Mouse (Mus musculus) limb, embryonic 11.5 days (tissue): Measurements from ENCODE around the gene Pdia6. TPM values are rescaled to one million over a fixed set of nuclear protein-coding genes. Genes with fewer than 3 reads are reported as not detected.

Source experiments
- ATAC-seq: fragments of 200-750 bp; cut with Nextera tagmentation; 2 replicates; pipeline ENCODE4 v1.8.0; 2017; ENCODE audit warnings: low read depth; ENCODE audit not compliant: insufficient number of reproducible peaks, low FRiP score, low TSS enrichment
- DNase-seq: peaks from one replicate; pipeline ENCODE4 v3.0.0-alpha.2; 2015; ENCODE audit warnings: low spot score
- H3K27ac ChIP-seq: fragments of 300-500 bp; sonication (generic); replicated peaks from 2 replicates; pipeline ENCODE4 v1.5.1; 2014; ENCODE audit warnings: low read depth, mild to moderate bottlenecking, low read length
- H3K27me3 ChIP-seq: fragments of 300-500 bp; sonication (generic); 2 replicates; pipeline ENCODE4 v1.6.1; 2014; ENCODE audit warnings: mild to moderate bottlenecking, low read length, mixed read lengths; ENCODE audit not compliant: control insufficient read depth, insufficient read depth
- H3K36me3 ChIP-seq: fragments of 300-500 bp; sonication (generic); 2 replicates; pipeline ENCODE4 v1.6.1; 2014; ENCODE audit warnings: mild to moderate bottlenecking, low read length, moderate library complexity, mixed read lengths; ENCODE audit not compliant: control insufficient read depth, insufficient read depth
- H3K4me1 ChIP-seq: fragments of 300-500 bp; sonication (generic); 2 replicates; pipeline ENCODE4 v1.6.1; 2014; ENCODE audit warnings: low read length, mixed read lengths; ENCODE audit not compliant: control insufficient read depth, insufficient read depth
- H3K4me2 ChIP-seq: fragments of 300-500 bp; sonication (generic); 2 replicates; pipeline ENCODE4 v1.6.1; 2014; ENCODE audit warnings: low read depth, mild to moderate bottlenecking, moderate library complexity; ENCODE audit not compliant: severe bottlenecking
- H3K4me3 ChIP-seq: fragments of 300-500 bp; sonication (generic); 2 replicates; pipeline ENCODE4 v1.5.1; 2014; ENCODE audit warnings: low read depth, low read length
- H3K9ac ChIP-seq: fragments of 300-500 bp; sonication (generic); 2 replicates; pipeline ENCODE4 v1.6.1; 2014; ENCODE audit warnings: mild to moderate bottlenecking, low read length
- H3K9me3 ChIP-seq: fragments of 300-500 bp; sonication (generic); 2 replicates; pipeline ENCODE4 v1.6.1; 2016; ENCODE audit warnings: low read length; ENCODE audit not compliant: control insufficient read depth
- WGBS: fragments of 180-500 bp; shearing (Covaris S2); extraction: QIAGEN DNeasy Blood & Tissue Kit; methylation state at CpG from one replicate; pipeline ENCODE4 v1.1.7; 2014; 5-methylcytosine and 5-hydroxymethylcytosine counted together
- polyA plus RNA-seq: library from polyadenylated mRNA; unstranded; fragments of >200 nt; fragmentation: Nextera tagmentation; extraction: Ambion mirVana; gene quantifications from 2 replicates; pipeline ENCODE4 v1.2.1, GENCODE M21; 2014

Pdia6 gene
- 604 and 618 TPM in 2 replicates for polyA plus RNA-seq

DNA sequence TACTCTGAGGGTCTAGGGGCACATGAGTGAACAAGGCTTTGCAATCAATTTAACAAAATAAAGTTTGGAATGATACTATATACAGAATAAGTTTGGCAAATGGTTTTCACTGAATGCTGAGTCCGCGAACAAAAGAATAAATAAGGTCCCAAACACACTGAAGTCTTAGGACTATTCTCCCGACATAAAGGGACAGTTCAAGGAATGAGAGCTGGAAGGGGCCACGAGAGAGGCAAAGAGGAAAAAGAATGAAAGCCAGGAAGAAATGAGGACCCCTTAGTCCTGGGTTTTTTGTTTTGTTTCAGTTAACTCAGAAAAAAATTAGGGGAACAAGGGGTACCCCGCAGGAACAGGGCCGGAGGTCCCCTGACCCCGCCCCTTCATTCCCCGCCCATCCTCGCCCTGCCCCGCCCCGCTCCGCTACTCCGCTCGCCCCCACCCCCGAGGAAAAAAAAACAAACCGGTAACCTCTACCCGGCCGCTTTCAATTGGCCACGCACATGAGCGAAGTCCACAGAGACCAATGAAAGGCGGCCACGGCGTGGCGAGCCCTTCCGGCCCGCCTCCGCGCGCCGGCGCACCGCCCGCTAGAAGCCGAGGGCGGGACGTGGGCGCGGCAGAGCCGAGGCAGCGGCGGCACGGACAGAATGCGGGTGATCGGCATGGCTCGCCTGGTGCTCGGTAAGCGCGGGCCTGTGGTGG lies at the start of gene Pdia6:
Gene Pdia6 (plus strand): TSS at position 575 of the 702 bp plus-strand sequence.
- Histone ChIP-seq H3K9ac (peak within 1 kb of the TSS; percentile 93), H3K36me3 (peaks cover 15% of the 10 kb centered on the region; the same call in 1 of the 2 replicates), H3K4me1 (peaks cover 13% of the 10 kb centered on the region), H3K4me3 (peak within 1 kb of the TSS; percentile 94), H3K9me3 (no peaks in the 10 kb centered on the region), H3K27me3 (no peaks in the 10 kb centered on the region), H3K27ac (0 out of 2 replicates have a peak within 1 kb of the TSS, but pooled peaks have one; percentile 36), H3K4me2 (peak within 1 kb of the TSS; percentile 62)
- ATAC-seq (peak; percentile 93), DNase-seq (peak; percentile 95)
- WGBS: 3% methylated on average over 39 of the region's 48 CpGs

DNA sequence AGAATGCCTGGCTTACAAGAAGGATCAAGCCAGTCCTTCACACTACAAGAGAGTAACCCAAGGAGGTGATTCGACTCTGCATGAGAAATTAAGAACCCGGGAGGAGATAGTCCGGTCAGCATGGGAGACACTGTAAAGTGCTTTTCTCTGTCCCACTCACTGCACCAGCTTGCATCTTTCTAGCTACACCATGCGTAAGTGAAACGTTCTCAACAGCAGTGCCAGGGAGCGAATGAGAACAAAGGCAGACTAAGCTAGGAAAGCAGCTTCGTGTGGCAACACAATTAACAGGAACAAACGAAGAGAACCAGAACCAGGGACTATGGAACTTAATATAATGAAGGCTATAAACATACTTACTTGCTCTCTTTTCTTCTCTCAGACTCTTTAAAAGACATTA lies 48.0 kb upstream of the Pdia6 start:
- H3K4me1 ChIP-seq: no peaks in the 10 kb centered on the region
- 61% methylated on average over 8 of the region's 8 CpGs for WGBS
- H3K4me3 ChIP-seq: no peak overlapping the region
- H3K27ac ChIP-seq: no peak overlapping the region
- H3K36me3 ChIP-seq: no peaks in the 10 kb centered on the region
- no peaks in the 10 kb centered on the region for H3K27me3 ChIP-seq
- ATAC-seq (no peak), DNase-seq (no peak)
- H3K9ac ChIP-seq: no peak overlapping the region
- H3K4me2 ChIP-seq: no peak overlapping the region
- H3K9me3 ChIP-seq: no peaks in the 10 kb centered on the region

DNA sequence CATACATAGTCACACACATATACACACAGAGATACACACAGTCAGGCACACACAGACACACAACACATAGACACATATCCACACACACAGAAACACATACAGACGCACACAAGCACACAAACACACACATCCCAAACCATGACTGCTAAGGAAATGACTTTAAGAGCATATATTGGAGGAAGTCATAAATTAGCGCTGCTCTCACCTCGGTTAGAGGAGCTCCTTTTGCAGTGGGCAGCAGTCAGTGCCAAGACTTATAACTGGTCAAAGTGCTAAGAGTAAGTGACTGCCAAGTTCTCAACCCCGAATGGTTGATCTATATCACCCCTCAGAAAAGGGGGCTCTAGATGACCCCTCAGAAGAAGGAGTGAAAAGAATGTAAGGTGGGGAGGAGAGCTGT lies 47.2 kb upstream of the Pdia6 start:
- 46% methylated on average over 4 of the region's 4 CpGs for WGBS
- no peak overlapping the region for H3K4me2 ChIP-seq
- no peak for DNase-seq
- no peaks in the 10 kb centered on the region for H3K27me3 ChIP-seq
- no peak overlapping the region for H3K4me3 ChIP-seq
- ATAC-seq: no peak
- no peaks in the 10 kb centered on the region for H3K36me3 ChIP-seq
- H3K27ac ChIP-seq: no peak overlapping the region
- H3K4me1 ChIP-seq: no peaks in the 10 kb centered on the region
- H3K9me3 ChIP-seq: no peaks in the 10 kb centered on the region
- no peak overlapping the region for H3K9ac ChIP-seq

DNA sequence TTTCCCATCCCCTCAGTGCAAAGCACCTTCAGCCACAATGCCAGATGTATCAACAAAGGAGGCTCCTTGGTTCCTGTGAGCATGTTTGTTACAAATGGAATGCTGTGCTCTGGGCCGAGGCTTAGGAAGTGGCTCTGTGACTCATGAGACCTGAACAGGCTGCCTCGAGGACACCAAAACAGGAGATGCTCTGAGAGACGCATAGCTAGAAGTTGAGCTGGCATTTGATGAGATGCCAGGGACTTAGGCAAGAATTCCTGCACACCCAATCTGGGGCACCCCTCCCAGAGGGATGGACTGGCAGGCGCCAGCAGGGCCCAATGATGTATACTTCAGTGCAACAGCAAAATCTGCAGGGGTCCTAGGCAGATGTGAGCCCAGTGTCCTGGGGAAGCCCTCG lies 45.7 kb upstream of the Pdia6 start:
- Histone ChIP-seq H3K27me3 (no peaks in the 10 kb centered on the region), H3K4me1 (no peaks in the 10 kb centered on the region), H3K27ac (no peak overlapping the region), H3K9ac (no peak overlapping the region), H3K36me3 (no peaks in the 10 kb centered on the region), H3K4me2 (no peak overlapping the region), H3K4me3 (no peak overlapping the region), H3K9me3 (no peaks in the 10 kb centered on the region)
- 67% methylated on average over 5 of the region's 5 CpGs for WGBS
- no peak for DNase-seq
- ATAC-seq: no peak

DNA sequence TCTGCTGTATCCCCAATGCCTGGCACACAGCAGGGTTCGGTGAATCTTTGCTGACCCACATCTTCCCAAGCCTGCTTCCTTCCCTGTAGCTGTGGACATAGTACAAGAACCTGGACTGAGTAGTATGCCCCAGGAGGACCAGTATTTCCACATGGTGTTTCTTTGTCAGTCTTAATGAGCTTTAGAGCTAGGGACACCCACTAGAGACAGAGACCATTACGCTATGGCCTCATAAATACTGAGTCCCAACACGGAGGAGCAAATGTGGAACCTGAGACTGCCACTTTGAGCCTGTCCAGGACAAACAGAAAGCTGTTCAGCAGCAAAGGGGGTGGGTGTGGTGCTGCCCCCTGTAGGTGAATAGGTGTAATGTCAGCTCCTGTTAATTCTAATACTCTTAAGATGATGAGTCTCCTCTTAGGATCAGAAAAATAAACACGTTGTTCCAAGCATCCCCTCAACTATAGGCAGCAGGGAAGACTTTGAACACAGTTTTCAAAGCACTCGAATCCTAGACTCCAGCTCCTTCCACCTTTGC lies 44.4 kb upstream of the Pdia6 start:
- Histone ChIP-seq H3K27me3 (no peaks in the 10 kb centered on the region), H3K9me3 (no peaks in the 10 kb centered on the region), H3K36me3 (no peaks in the 10 kb centered on the region), H3K9ac (no peak overlapping the region), H3K4me1 (no peaks in the 10 kb centered on the region), H3K4me3 (no peak overlapping the region), H3K27ac (no peak overlapping the region), H3K4me2 (no peak overlapping the region)
- DNase-seq: no peak
- no peak for ATAC-seq
- 46% methylated on average over 5 of the region's 5 CpGs for WGBS

DNA sequence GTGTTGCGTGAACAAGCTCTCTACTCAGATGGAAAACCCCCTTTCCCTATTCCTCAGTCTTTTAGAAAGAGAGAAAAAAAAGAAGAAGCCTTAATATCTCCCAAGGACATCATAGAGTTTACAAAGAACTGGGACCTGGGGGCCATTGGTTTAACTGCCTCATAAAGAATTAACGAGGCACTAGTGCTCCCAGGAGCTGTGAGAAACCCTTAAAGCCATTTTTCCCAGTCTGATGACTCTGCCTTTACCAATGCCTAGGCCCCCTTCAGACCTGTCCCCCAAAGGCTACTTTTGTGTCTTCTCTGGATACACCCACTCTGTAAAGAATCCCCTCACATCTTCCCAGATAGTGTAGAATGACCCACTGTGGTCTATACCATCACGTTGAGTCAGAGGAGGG lies 43.3 kb upstream of the Pdia6 start:
- no peaks in the 10 kb centered on the region for H3K4me1 ChIP-seq
- H3K4me3 ChIP-seq: no peak overlapping the region
- WGBS: 43% methylated on average over 3 of the region's 3 CpGs

DNA sequence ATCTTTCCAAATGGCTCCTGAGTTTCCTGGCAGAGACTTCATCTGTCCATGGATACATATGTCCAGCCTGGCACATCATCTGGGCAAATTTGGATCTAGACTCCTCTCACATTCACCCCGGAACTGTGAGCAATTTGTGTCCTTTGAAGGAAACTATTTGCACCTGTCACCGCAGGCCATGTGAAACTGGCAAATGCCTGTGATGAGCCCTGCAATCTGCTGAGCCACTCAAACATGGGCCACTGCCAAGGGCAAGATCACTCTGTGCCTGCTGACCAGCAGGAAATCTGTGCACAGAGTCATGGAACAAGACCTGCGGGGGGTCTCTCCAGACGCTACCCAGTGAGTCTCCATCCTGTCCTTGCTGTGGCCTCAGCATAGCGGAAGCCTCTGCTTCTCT lies 41.3 kb upstream of the Pdia6 start:
- no peak for DNase-seq
- H3K9ac ChIP-seq: no peak overlapping the region
- 80% methylated on average over 5 of the region's 5 CpGs for WGBS

More for the DNA sequence above, 43.3 kb upstream of the Pdia6 start:
- DNase-seq (no peak), ATAC-seq (no peak)
- no peaks in the 10 kb centered on the region for H3K9me3 ChIP-seq
- no peak overlapping the region for H3K9ac ChIP-seq
- no peak overlapping the region for H3K27ac ChIP-seq
- no peak overlapping the region for H3K4me2 ChIP-seq
- H3K27me3 ChIP-seq: no peaks in the 10 kb centered on the region
- H3K36me3 ChIP-seq: no peaks in the 10 kb centered on the region

DNA sequence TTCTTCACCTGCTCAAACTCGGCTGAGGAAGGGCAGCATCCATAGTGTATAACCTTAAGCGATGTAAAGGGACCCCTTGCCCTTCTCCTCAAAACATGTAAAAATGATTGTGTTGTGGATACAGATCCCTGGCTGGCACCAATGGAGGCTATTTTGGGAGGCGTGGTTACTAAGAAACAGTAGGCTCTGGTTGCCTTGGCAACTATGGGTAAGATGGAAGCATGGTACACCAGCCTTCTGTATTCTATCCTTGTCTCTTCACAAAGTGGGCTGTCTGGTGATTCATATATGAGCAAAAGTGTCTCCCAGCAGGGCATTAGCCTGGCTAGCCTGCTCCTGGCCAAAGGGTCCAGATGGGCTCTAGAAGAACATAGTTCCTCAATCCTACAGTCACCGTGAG lies 38.4 kb upstream of the Pdia6 start:
- DNase-seq: no peak
- no peak overlapping the region for H3K9ac ChIP-seq

More for the DNA sequence above, 41.3 kb upstream of the Pdia6 start:
- Histone ChIP-seq H3K4me1 (no peaks in the 10 kb centered on the region), H3K27me3 (no peaks in the 10 kb centered on the region), H3K36me3 (no peaks in the 10 kb centered on the region), H3K9me3 (no peaks in the 10 kb centered on the region), H3K27ac (no peak overlapping the region), H3K4me2 (no peak overlapping the region), H3K4me3 (no peak overlapping the region)
- ATAC-seq: no peak

More for the DNA sequence above, 38.4 kb upstream of the Pdia6 start:
- no peaks in the 10 kb centered on the region for H3K4me1 ChIP-seq
- no peak overlapping the region for H3K4me3 ChIP-seq
- H3K36me3 ChIP-seq: no peaks in the 10 kb centered on the region
- no peak overlapping the region for H3K27ac ChIP-seq
- no peaks in the 10 kb centered on the region for H3K27me3 ChIP-seq
- ATAC-seq: no peak
- 84% methylated on average over 4 of the region's 4 CpGs for WGBS
- no peak overlapping the region for H3K4me2 ChIP-seq
- H3K9me3 ChIP-seq: no peaks in the 10 kb centered on the region
